Mouse (Mus musculus) layer of hippocampus, adult 2 months (tissue): ENCODE measurements at regions not wholly inside any gene's neighbourhood (a gene's known extent, or its start where the extent isn't known, plus 50 kb on each side); places are given as distances from the start of the nearest gene placed in this dataset.

Experiments
- DNase-seq, 2 experiments: peaks; one replicate each; pipeline ENCODE4 v3.0.0; 2022; ENCODE audit warnings: low spot score in 2 of 2
- H3K27ac ChIP-seq: fragments of 200-600 bp; 2 replicates; pipeline ENCODE4 v1.8.1; 2022
- H3K4me3 ChIP-seq: fragments of 200-600 bp; 2 replicates; pipeline ENCODE4 v1.8.1; 2022; ENCODE audit warnings: mild to moderate bottlenecking
- CTCF ChIP-seq: fragments of 200-600 bp; conservative IDR thresholded peaks from 2 replicates; pipeline ENCODE4 v1.8.1; 2022; ENCODE audit warnings: antibody characterized with exemption, mild to moderate bottlenecking, moderate library complexity

GRCm38 (mm10) chr3:39062415-39062814, 175.7 kb downstream of the Fat4 start:
- no peak for DNase-seq
- H3K4me3 ChIP-seq = no peak overlapping the region
- TF ChIP-seq CTCF = no peak
- H3K27ac ChIP-seq = no peak overlapping the region

DNA sequence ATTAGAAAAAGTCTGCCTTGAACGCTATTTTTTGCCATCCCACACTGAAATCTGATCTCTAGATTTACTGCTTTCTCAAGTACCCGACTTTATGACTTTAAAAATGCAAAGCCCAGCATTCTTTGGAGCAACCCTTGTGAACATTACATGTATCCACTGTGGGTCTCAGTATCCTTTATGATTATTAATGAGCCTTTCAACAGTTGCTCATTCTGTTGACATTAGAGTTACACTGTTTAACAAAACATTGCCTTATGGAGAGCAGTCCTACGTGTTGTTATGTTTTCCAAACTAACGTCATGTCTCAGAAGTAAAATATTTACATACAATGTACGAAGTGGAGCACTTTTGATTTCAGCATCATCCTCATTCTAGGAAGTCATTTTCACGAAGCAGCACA, 178.7 kb downstream of the Fat4 start:
- H3K4me3 ChIP-seq = no peak overlapping the region
- no peak for DNase-seq
- H3K27ac ChIP-seq = no peak overlapping the region
- TF ChIP-seq CTCF = no peak

GRCm38 (mm10) chr3:39069011-39069410, 182.3 kb downstream of the Fat4 start:
- peak overlapping the region; percentile 72 for H3K27ac ChIP-seq
- H3K4me3 ChIP-seq = no peak overlapping the region
- no peak for TF ChIP-seq CTCF
- peak; percentile 46 to 59 for DNase-seq

GRCm38 (mm10) chr3:39082678-39083270, 196.0 kb downstream of the Fat4 start:
- no peak for DNase-seq
- no peak for TF ChIP-seq CTCF
- no peak overlapping the region for H3K4me3 ChIP-seq
- H3K27ac ChIP-seq = no peak overlapping the region

DNA sequence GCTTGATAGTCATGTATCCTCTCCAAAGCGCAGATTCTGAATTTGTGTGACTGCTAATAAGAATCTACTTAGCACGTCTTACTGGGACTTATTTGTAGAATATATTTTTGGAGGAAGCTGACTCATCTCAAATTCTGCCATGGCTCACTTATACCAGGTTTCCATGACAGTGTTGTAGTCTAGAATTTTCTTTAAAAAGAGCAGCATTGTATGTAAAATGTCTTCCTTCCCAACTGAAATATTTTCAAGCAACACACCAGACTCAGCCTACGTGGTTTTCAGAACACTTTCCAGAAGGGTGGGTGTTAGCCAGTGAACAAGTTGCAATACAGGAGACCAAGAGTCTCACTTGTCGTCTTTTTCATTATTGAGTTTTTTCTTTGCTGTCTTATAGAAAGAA, 202.2 kb downstream of the Fat4 start:
- Histone ChIP-seq H3K27ac (no peak overlapping the region), H3K4me3 (no peak overlapping the region)
- DNase-seq = no peak
- no peak for TF ChIP-seq CTCF

- no peak for TF ChIP-seq CTCF
These were observed 215.6 kb downstream of the Fat4 start for GRCm38 (mm10) chr3:39102324-39102723.

DNA sequence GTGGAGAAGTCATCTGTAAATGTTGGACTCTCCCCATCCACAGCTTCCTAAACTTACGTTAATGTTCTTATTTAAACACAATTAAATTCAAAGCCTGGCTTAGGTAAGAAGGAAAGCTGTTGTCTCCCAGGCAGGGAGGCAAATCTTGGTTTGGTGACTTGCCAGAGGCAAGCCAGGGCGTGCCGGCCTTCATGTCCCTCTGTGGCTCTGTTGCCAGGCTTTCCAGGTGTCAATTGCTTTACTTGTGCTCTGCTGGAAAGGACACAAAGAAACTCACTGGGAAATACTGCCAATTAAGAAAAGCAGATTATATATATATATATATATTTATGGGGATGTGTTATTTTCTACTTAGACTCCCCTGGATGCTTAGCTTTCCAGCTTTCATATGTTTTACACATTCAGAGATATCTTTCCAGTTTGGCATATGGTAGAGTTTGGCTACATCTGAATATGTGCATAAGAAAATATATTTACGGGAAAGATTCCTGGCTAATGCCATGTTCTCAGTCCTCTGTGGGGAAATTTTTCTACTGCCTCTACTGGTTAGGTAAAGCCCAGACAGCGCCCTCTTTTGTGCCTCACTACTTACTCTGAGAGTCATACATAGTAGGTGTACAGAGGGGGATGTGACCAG, 223.1 kb downstream of the Fat4 start:
- Histone ChIP-seq H3K4me3 (no peak overlapping the region), H3K27ac (no peak overlapping the region)
- no peak for TF ChIP-seq CTCF
- DNase-seq = peak in 1 of 2 experiments; percentile 10

More at GRCm38 (mm10) chr3:39102324-39102723, 215.6 kb downstream of the Fat4 start:
- H3K27ac ChIP-seq = no peak overlapping the region
- no peak for DNase-seq
- no peak overlapping the region for H3K4me3 ChIP-seq

DNA sequence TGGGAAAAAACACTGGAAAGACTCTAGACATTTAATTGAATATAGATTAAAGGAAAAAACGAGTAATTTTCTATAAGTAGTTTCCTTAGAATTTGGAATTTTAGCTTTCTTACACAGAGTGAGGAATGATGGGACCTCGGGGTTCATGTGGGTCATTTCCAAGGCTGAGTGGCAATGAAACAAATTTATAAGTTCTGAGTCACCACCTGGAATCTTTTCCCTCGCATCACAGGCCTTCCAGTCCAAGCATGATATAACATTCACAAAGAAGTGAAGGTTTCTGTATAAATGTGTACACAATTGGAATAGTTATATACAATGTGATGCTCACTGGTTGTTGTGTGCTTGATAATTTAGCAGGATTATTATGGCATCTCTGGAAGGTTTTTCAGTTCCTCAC, 227.3 kb downstream of the Fat4 start:
- DNase-seq = no peak
- no peak overlapping the region for H3K4me3 ChIP-seq
- H3K27ac ChIP-seq = no peak overlapping the region
- no peak for TF ChIP-seq CTCF

GRCm38 (mm10) chr3:39114826-39115225, 228.1 kb downstream of the Fat4 start:
- no peak overlapping the region for H3K27ac ChIP-seq
- TF ChIP-seq CTCF = no peak
- H3K4me3 ChIP-seq = no peak overlapping the region
- DNase-seq = no peak

GRCm38 (mm10) chr3:39115441-39115840, 228.7 kb downstream of the Fat4 start:
- no peak for TF ChIP-seq CTCF
- H3K27ac ChIP-seq = no peak overlapping the region
- no peak for DNase-seq
- no peak overlapping the region for H3K4me3 ChIP-seq

- no peak overlapping the region for H3K27ac ChIP-seq
- no peak overlapping the region for H3K4me3 ChIP-seq
- DNase-seq = no peak
- TF ChIP-seq CTCF = no peak
These were observed 235.5 kb downstream of the Fat4 start for GRCm38 (mm10) chr3:39122250-39122649.

GRCm38 (mm10) chr3:39130532-39130931, 243.8 kb downstream of the Fat4 start:
- Histone ChIP-seq H3K27ac (no peak overlapping the region), H3K4me3 (no peak overlapping the region)
- DNase-seq = no peak
- TF ChIP-seq CTCF = no peak

DNA sequence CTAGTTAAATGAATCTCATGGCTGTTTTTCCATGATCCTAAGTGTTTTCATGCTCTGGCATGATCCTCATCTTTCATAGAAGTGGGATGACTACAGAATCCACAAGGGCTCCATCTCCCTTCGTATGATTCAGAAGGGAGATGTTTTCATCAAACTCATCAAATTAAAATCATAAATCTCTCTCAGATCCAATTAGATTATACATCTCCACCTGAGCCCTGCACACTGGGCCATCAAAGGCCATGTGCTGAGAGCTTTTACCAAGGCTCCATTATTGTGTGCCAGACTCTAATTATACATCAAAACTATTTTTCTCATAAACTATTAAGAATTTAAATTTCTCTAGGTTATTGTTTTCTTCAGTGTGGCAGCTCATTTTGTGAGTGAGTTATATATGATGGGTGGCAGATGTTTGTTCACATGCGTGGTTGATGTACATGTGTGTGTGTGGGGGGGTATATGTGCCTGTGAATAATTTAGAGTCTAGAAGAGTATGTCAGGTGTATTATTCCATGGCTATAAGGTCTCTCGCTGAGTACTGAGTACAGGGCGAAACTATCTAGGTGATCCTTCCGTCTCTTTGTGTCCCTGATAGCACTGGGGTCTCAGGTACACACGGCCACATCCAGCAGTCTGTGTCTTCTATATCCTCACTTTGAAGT, 278.4 kb downstream of the Fat4 start:
- no peak for DNase-seq
- Histone ChIP-seq H3K27ac (no peak overlapping the region), H3K4me3 (no peak overlapping the region)
- TF ChIP-seq CTCF = no peak

- Histone ChIP-seq H3K27ac (no peak overlapping the region), H3K4me3 (no peak overlapping the region)
- no peak for TF ChIP-seq CTCF
- DNase-seq = no peak
These were observed 295.9 kb downstream of the Fat4 start for GRCm38 (mm10) chr3:39182646-39183045.
